Mouse (Mus musculus) kidney, adult 8-10 months (tissue): Measurements from ENCODE around the gene Nae1.

Experiments used
- DNase-seq, 2 experiments: peaks; one replicate each; pipeline ENCODE4 v3.0.0; 2022

Nae1 gene

GRCm38 (mm10) chr8:104517872-104518271, 16.6 kb downstream of the Nae1 start:
- no peak for DNase-seq

- DNase-seq: no peak
These were observed 24.3 kb downstream of the Nae1 start for GRCm38 (mm10) chr8:104510134-104510533.

- DNase-seq: peak; percentile 33 to 37
These were observed 25.1 kb downstream of the Nae1 start, which contains the start of gene Terb1 for GRCm38 (mm10) chr8:104509061-104510006. Gene Terb1, minus strand, starts transcription at chr8:104509910.

GRCm38 (mm10) chr8:104479091-104479490, 55.3 kb downstream of the Nae1 start:
- no peak for DNase-seq

- DNase-seq: no peak
These were observed 62.0 kb downstream of the Nae1 start for GRCm38 (mm10) chr8:104472465-104472864.

GRCm38 (mm10) chr8:104467463-104467862, 67.0 kb downstream of the Nae1 start:
- no peak for DNase-seq
